Mouse (Mus musculus): ENCODE data around the gene Atf6b. TPM values are rescaled to one million over a fixed set of nuclear protein-coding genes. Genes with fewer than 3 reads are reported as not detected.

Gene Atf6b
- total and polyA plus RNA-seq, 2 experiments from 2014 or later, result 57.4 to 83.0 TPM

- Histone ChIP-seq H3K4me1 (ENCODE audit: insufficient read depth, low read length) (no peaks in the 10 kb centered on the region), H3K9ac (replicated peaks; ENCODE audit: low read length, poor library complexity, severe bottlenecking) (no peak overlapping the region), H3K27ac (ENCODE audit: low read depth, low read length) (no peak overlapping the region), H3K4me3 (ENCODE audit: low read depth, low read length) (no peak overlapping the region), H3K27me3 (ENCODE audit: insufficient read depth, low read length) (peaks cover 9% of the 10 kb centered on the region; the same call in 1 of the 2 replicates), H3K9me3 (ENCODE audit: low read length) (no peaks in the 10 kb centered on the region), H3K36me3 (ENCODE audit: insufficient read depth, low read length) (no peaks in the 10 kb centered on the region), H3K4me2 (ENCODE audit: low read depth, low read length, poor library complexity, severe bottlenecking) (peak overlapping the region; percentile 20; the same call in 1 of the 2 replicates)
- TF ChIP-seq CTCF (IDR thresholded peaks at IDR 0.05), result no peak
- DNase-seq (ENCODE audit: low spot score), result no peak
- no peak for ATAC-seq (ENCODE audit: low FRiP score)
- WGBS, result 12% methylated on average over 19 of the region's 19 CpGs
Measured at GRCm38 (mm10) chr17:34661121-34661591, 14.2 kb downstream of the Atf6b start.

- 92% methylated on average over 1 of the region's 1 CpGs for WGBS
- TF ChIP-seq CTCF (IDR thresholded peaks at IDR 0.05), result no peak
- no peak for ATAC-seq (ENCODE audit: low FRiP score)
Measured at GRCm38 (mm10) chr17:34662468-34662867, 15.5 kb downstream of the Atf6b start.

GRCm38 (mm10) chr17:34662978-34663377 is 16.0 kb downstream of the Atf6b start:
- WGBS, result 83% methylated on average over 8 of the region's 8 CpGs
- H3K4me1 ChIP-seq (ENCODE audit: insufficient read depth, low read length), result no peaks in the 10 kb centered on the region
- peaks cover 9% of the 10 kb centered on the region; the same call in 1 of the 2 replicates for H3K27me3 ChIP-seq (ENCODE audit: insufficient read depth, low read length)
- H3K27ac ChIP-seq (ENCODE audit: low read depth, low read length), result no peak overlapping the region
- no peak overlapping the region for H3K4me3 ChIP-seq (ENCODE audit: low read depth, low read length)
- H3K4me2 ChIP-seq (ENCODE audit: low read depth, low read length, poor library complexity, severe bottlenecking), result no peak overlapping the region
- ATAC-seq (ENCODE audit: low FRiP score), result no peak
- no peaks in the 10 kb centered on the region for H3K36me3 ChIP-seq (ENCODE audit: insufficient read depth, low read length)
- no peak for DNase-seq (ENCODE audit: low spot score)
- no peak overlapping the region for H3K9ac ChIP-seq (replicated peaks; ENCODE audit: low read length, poor library complexity, severe bottlenecking)
- H3K9me3 ChIP-seq (ENCODE audit: low read length), result no peaks in the 10 kb centered on the region
- TF ChIP-seq CTCF (IDR thresholded peaks at IDR 0.05), result no peak

More at GRCm38 (mm10) chr17:34662468-34662867, 15.5 kb downstream of the Atf6b start:
- no peaks in the 10 kb centered on the region for H3K9me3 ChIP-seq (ENCODE audit: low read length)
- peaks cover 9% of the 10 kb centered on the region; the same call in 1 of the 2 replicates for H3K27me3 ChIP-seq (ENCODE audit: insufficient read depth, low read length)
- no peaks in the 10 kb centered on the region for H3K36me3 ChIP-seq (ENCODE audit: insufficient read depth, low read length)
- no peak overlapping the region for H3K9ac ChIP-seq (replicated peaks; ENCODE audit: low read length, poor library complexity, severe bottlenecking)
- no peak for DNase-seq (ENCODE audit: low spot score)
- no peak overlapping the region for H3K4me2 ChIP-seq (ENCODE audit: low read depth, low read length, poor library complexity, severe bottlenecking)
- H3K4me1 ChIP-seq (ENCODE audit: insufficient read depth, low read length), result no peaks in the 10 kb centered on the region
- H3K27ac ChIP-seq (ENCODE audit: low read depth, low read length), result no peak overlapping the region
- H3K4me3 ChIP-seq (ENCODE audit: low read depth, low read length), result no peak overlapping the region

- no peak for ATAC-seq (ENCODE audit: low FRiP score)
Measured at GRCm38 (mm10) chr17:34663558-34663957, 16.6 kb downstream of the Atf6b start.

GRCm38 (mm10) chr17:34664472-34664871 is 17.5 kb downstream of the Atf6b start:
- Histone ChIP-seq H3K4me3 (ENCODE audit: low read depth, low read length) (no peak overlapping the region), H3K27me3 (ENCODE audit: insufficient read depth, low read length) (peaks cover 5% of the 10 kb centered on the region), H3K4me1 (ENCODE audit: insufficient read depth, low read length) (no peaks in the 10 kb centered on the region), H3K9ac (replicated peaks; ENCODE audit: low read length, poor library complexity, severe bottlenecking) (no peak overlapping the region), H3K9me3 (ENCODE audit: low read length) (no peaks in the 10 kb centered on the region), H3K36me3 (ENCODE audit: insufficient read depth, low read length) (no peaks in the 10 kb centered on the region), H3K4me2 (ENCODE audit: low read depth, low read length, poor library complexity, severe bottlenecking) (no peak overlapping the region), H3K27ac (ENCODE audit: low read depth, low read length) (no peak overlapping the region)
- ATAC-seq (ENCODE audit: low FRiP score) (no peak), DNase-seq (ENCODE audit: low spot score) (no peak)
- no peak for TF ChIP-seq CTCF (IDR thresholded peaks at IDR 0.05)
- 79% methylated on average over 7 of the region's 7 CpGs for WGBS

More at GRCm38 (mm10) chr17:34663558-34663957, 16.6 kb downstream of the Atf6b start:
- Histone ChIP-seq H3K4me1 (ENCODE audit: insufficient read depth, low read length) (no peaks in the 10 kb centered on the region), H3K36me3 (ENCODE audit: insufficient read depth, low read length) (no peaks in the 10 kb centered on the region), H3K4me2 (ENCODE audit: low read depth, low read length, poor library complexity, severe bottlenecking) (no peak overlapping the region), H3K27me3 (ENCODE audit: insufficient read depth, low read length) (peaks cover 9% of the 10 kb centered on the region; the same call in 1 of the 2 replicates), H3K27ac (ENCODE audit: low read depth, low read length) (no peak overlapping the region), H3K9me3 (ENCODE audit: low read length) (no peaks in the 10 kb centered on the region), H3K4me3 (ENCODE audit: low read depth, low read length) (no peak overlapping the region), H3K9ac (replicated peaks; ENCODE audit: low read length, poor library complexity, severe bottlenecking) (no peak overlapping the region)
- DNase-seq (ENCODE audit: low spot score), result no peak
- TF ChIP-seq CTCF (IDR thresholded peaks at IDR 0.05), result no peak
- 35% methylated on average over 1 of the region's 1 CpGs for WGBS

GRCm38 (mm10) chr17:34670235-34670634 is 23.3 kb downstream of the Atf6b start, which contains the start of gene Tnxb:
TSS of gene Tnxb (plus strand) at chr17:34670535.
- 66% methylated on average over 7 of the region's 7 CpGs for WGBS
- TF ChIP-seq CTCF (IDR thresholded peaks at IDR 0.05), result no peak

More at GRCm38 (mm10) chr17:34670235-34670634, 23.3 kb downstream of the Atf6b start, which contains the start of gene Tnxb:
- no peaks in the 10 kb centered on the region for H3K36me3 ChIP-seq (ENCODE audit: insufficient read depth, low read length)
- no peaks in the 10 kb centered on the region for H3K9me3 ChIP-seq (ENCODE audit: low read length)
- H3K9ac ChIP-seq (replicated peaks; ENCODE audit: low read length, poor library complexity, severe bottlenecking), result no peak within 1 kb of the TSS
- H3K4me3 ChIP-seq (ENCODE audit: low read depth, low read length), result peak within 1 kb of the TSS; percentile 30
- ATAC-seq (ENCODE audit: low FRiP score), result no peak
- H3K27ac ChIP-seq (ENCODE audit: low read depth, low read length), result no peak within 1 kb of the TSS
- no peak for DNase-seq (ENCODE audit: low spot score)
- peaks cover 44% of the 10 kb centered on the region for H3K27me3 ChIP-seq (ENCODE audit: insufficient read depth, low read length)
- peak within 1 kb of the TSS; percentile 57 for H3K4me2 ChIP-seq (ENCODE audit: low read depth, low read length, poor library complexity, severe bottlenecking)
- peaks cover 4% of the 10 kb centered on the region; the same call in 1 of the 2 replicates for H3K4me1 ChIP-seq (ENCODE audit: insufficient read depth, low read length)
